Mouse (Mus musculus): ENCODE data around the gene Tmem160. TPM values are rescaled to one million over a fixed set of nuclear protein-coding genes. Genes with fewer than 3 reads are reported as not detected.

Gene Tmem160
- polyA plus RNA-seq, 1 experiment, result 414 TPM

DNA sequence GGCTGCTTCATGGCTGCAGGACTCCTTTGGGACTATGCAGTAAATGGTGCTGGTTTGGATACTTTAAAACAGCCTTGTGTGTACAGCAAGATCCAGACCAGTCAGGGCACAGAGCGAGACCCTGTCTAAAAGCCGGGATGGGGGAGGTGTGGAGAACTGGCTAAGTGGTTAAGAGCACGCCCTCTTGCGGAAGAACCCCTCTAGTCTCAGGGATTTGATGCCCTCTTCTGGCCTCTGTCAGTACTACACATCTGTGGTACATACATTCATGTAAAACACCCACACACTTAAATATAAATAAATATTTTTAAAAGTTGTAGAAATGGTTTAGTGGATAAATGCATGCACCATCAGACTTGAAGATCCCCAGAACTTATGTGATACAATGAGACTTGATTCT is 14.0 kb downstream of the Tmem160 start:
- TF ChIP-seq GATA1 (IDR thresholded peaks at IDR 0.05; ENCODE audit: low read length), result no peak

DNA sequence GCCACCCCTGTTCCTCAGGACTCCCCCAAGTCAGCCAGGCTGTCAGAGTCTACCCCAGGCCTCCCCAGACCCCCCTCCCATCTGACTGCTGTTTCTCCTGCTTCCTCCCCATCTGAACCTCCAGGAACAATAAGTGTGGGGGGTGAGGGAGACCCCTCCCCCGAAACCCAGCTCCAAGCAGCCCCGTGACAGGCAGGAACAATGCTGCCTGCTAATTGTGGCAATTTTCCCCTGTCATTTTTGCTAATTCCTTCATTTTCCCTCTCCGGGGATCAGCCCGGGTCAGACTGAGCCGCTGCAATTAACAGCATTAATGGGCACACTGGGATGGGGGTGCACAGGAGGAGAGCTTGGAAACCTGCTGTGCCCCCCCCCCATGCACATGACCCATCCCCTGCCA is 15.5 kb downstream of the Tmem160 start:
- no peak for TF ChIP-seq GATA1 (IDR thresholded peaks at IDR 0.05; ENCODE audit: low read length)

DNA sequence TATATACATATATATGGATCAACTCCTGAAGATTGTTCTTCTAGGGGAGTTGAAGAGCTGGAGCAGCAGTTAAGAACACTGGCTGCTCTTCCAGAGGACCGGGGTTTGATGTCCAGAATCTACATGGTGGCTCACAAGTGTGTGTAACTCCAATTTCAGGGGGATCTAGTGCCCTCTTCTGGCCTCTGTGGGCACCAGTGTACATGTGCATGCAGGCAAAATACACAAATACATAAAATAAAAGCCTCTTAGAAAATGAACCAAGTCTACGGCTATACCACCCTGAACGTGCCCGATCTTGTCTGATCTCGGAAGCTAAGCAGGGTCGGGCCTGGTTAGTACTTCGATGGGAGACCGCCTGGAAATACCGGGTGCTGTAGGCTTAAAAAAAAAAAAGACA is 19.0 kb downstream of the Tmem160 start:
- TF ChIP-seq GATA1 (IDR thresholded peaks at IDR 0.05; ENCODE audit: low read length), result no peak

DNA sequence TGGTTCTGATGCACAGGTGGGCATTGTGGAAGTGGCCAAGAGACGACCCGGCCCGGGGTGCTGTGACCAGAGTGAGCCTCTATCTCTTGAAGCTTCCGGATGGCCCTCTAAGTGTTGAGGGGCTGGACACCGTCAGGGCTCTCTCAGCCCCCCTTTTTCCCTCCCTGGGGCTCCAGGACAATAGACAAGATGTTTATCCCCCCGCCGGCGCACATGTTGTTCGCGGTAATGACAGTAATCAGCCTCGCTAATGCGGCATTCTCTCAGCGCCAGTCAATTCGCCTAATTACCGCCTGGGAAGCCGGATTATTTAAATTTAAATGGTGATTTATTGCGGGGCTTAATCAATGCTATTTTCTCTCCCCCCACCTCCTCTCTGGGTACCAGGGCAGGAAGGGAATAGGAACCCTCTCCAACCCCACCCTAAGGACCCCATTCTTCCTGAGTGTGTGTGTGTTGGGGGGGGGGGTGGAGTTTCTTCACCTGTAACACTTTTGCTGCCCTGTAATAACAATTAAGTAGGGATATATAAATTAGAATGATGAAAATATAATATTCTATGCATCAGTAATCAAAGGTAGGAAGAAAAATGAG is 19.6 kb downstream of the Tmem160 start:
- no peak for TF ChIP-seq GATA1 (IDR thresholded peaks at IDR 0.05; ENCODE audit: low read length)

DNA sequence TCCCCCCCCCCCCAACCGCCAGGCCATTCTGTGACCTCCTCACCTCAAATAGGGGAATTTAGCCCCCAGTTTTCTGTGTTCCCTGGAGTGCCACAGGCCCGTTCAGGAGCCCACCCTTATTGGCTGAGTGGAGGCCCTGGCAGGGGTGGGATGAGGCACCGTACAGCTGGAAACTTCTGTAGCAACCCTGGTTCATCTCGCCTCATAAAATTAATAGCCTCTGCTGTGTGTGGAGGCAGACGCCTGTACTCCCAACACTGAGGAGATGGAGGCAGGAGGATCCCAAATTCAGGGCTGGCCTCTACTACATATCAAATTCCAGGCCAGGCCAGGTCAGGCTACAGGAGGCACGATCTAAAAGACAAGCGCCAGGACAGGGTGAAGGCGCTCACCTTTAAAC is 21.3 kb downstream of the Tmem160 start:
- TF ChIP-seq GATA1 (IDR thresholded peaks at IDR 0.05; ENCODE audit: low read length), result no peak

DNA sequence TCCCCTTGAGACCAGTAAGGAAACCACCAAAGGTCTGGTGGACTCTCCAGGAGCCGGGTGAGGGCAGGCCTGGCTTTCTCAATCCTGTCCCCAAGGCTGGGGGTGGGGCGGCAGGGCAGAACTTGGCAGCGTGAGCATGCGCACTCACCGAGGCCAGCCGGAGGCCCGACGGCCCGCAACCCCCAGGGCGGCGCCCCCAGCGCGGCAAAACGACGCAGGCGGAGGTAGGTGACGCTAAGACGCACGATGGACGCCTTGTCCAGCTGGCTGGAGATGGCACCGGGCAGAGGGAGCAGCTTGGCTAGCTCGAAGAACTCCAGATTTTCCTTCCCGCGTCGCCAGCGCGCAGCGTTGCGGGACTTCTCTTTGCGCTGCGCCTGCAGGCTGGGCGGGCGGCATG is 21.9 kb downstream of the Tmem160 start:
- no peak for TF ChIP-seq GATA1 (IDR thresholded peaks at IDR 0.05; ENCODE audit: low read length)

DNA sequence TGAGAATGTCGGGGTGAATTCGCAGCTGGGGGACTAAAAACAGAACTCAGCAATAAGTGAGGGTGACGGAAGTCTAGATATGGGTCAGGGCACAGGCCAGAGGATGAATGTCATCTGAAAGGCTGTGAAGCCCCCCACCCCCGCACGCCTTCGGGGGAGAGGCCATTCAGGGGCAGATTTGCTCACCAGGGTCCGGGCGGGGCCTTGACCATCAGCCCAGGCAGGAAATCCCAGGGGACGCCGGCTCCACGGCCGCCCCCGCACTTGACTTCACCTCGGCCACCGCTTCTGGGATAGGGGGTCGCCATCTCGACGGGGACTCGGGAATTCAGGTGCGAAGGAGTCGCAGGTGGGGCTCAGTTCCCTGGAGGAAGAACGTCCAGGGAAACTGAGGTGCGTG is 22.7 kb downstream of the Tmem160 start:
- no peak for TF ChIP-seq GATA1 (IDR thresholded peaks at IDR 0.05; ENCODE audit: low read length)

DNA sequence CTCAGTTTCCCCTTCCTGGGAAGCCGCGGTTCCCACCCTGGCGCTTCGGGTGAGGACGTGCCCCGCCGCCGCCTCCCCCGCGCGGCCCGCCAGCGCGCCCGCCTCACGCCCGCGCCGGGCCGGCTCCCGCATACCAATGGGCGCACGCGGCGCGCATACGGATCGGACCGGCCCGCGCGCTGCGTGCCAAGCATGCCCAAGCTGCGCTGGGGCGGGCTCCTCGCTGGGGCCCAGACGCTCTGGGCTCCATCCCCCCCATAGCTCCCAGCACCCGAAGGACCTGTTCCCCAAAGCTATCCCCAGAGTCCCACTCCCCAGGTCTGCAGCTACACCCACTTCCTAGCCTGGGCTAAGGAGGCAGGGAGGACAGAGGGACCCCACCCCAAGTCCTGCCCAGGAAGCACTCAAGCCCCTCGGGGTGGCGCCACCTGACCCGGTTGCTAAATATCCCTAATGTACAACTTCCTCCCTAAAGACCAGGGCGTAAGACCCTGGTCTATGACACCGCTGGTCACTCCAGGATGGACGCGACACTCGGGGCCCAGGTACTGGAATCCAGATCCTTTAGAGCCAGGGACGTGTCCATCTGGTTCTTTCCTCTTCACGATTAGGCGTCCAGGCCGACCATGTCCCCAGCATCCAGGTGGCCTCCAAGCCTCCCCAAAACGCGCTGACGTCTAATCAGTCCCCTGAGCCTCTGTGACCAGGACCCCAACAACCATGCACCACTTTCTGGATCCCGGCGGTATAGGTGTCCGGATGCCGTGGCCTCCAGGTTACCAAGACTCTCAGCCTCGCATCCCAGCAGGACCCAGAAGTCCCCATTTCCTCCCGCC is 23.4 kb downstream of the Tmem160 start:
- no peak for TF ChIP-seq GATA1 (IDR thresholded peaks at IDR 0.05; ENCODE audit: low read length)

DNA sequence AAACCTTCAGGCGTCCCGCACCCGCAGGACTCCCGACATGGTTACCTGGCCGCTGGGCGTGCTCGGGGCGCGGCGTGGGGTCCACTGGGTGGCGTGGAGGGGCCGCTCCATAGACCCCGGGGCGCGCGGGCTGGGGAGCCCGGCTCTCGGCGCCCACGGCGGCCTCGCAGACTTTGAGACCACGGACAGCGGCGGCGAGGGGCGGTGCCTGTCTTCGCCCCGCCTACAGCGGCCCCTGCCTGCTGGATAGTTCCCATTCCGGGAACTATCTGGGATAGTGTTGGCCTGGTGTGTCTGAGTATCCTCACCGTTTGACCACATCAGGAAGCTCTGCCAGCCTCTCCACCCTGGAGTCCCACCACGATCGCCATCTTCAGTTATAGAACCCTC is 24.0 kb downstream of the Tmem160 start:
- no peak for TF ChIP-seq GATA1 (IDR thresholded peaks at IDR 0.05; ENCODE audit: low read length)

DNA sequence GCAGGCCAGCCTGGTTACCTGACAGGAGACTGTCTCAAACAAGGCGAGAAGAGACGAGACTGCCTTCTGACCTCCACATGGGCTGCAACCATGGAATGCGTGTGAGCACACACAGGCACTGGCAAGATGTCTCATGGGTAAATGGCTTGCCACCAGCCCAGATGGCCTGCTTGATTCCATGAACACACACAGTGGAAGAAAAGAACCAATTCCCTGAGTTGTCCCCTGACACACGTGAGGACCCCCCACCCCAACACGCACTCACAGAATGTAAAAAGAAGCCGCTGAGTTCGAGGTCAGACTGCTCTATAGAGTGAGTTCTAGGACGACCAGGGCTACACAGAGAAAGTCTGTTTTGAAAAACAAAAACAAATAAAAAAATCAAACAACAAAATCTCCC is 25.0 kb downstream of the Tmem160 start, which contains the start of gene Npas1:
Npas1 (minus strand) TSS at position 101 of the 400 bp plus-strand sequence.
- no peak for TF ChIP-seq GATA1 (IDR thresholded peaks at IDR 0.05; ENCODE audit: low read length)

DNA sequence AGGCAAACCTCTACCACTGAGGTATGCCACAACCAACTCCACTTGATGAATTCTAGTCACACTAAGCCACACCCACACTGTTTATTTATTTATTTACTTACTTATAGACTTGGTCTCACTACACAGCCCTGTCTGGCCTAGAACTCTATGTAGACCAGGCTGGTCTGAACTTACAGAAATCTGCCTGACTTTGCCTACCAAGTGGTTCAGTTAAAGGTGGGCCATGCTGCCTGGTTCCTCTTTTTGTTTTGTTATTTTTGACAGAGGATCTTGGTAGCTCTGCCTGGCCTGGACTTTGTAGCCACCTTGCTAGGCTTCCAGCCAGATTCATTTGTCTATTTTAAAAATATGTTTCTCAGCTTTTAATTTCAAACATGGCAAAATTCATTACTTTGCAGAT is 36.2 kb downstream of the Tmem160 start:
- no peak for TF ChIP-seq GATA1 (IDR thresholded peaks at IDR 0.05; ENCODE audit: low read length)

DNA sequence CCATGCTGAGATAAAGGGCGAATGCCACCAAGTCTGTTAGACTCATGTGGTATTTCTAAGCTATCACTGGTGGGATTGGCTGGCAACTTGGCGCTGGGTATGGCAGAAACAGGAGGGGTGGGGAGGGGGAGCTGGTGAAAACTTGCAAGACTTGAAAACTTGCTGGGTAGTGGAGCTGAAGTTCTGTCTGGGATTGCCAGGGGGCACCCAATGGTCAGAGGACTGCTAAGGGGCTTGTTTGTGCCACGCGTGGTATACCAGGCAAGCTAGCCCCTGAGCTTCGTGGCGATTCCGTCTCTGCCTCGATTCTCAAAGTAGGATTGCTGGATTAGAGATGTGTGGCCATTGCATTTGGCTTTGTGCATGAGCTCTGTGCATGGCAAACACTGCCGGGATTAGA is 37.4 kb downstream of the Tmem160 start:
- TF ChIP-seq GATA1 (IDR thresholded peaks at IDR 0.05; ENCODE audit: low read length), result no peak

DNA sequence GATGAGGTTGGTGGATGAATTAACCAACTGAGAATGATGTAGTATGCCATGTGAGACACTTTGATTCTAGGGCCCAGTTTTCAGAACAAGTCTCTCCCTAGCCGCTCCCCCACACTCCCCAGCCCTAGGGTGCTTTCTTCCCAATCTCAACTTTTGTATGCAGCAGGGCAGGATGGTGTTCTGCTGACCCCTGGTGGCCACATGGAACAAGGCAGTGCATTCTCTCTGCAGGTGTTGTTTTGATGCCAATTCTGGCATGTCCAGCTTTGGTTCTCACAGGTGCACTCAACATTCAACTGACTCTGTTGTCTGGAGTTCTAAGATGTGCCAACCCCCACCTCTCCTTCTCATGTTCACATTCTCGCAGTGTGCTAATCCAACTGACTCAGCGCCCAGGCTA is 39.2 kb downstream of the Tmem160 start:
- no peak for TF ChIP-seq GATA1 (IDR thresholded peaks at IDR 0.05; ENCODE audit: low read length)

DNA sequence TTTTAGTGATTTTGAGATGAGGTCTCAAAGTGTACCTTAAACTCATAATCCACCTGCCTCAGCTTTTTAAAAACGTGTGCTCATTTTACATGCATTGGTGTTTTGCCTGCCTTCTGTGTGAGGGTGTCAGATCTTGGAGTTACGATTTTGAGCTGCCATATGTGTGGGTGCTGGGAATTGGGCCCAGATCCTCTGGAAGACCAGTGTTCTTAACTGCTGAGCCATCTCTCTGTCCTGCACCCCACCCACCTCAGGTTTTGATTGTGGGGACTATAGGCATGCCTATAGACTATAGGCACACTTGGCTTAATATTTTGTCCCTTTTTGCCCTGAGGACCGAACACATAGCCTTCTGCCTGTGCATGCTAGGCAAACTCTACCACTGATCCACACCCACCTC is 39.6 kb downstream of the Tmem160 start:
- no peak for TF ChIP-seq GATA1 (IDR thresholded peaks at IDR 0.05; ENCODE audit: low read length)

DNA sequence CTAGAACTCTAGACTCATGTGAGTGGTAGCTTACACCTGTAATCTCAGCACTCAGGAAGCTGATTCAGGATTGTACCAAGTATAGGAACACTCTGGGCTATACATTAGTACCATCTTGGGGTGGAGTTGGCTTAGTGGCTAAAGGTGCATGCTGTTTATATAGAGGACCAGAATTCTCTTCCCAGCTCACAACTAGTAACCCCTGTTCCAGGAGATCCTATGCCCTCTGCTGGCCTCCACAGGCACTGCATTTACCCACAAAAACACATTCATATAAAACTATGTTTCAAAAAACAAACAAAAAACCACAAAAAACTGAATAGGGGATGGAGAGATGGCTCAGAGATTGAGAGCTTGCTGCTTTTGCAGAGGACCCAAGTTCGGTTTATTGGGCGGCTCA is 40.8 kb downstream of the Tmem160 start:
- no peak for TF ChIP-seq GATA1 (IDR thresholded peaks at IDR 0.05; ENCODE audit: low read length)

DNA sequence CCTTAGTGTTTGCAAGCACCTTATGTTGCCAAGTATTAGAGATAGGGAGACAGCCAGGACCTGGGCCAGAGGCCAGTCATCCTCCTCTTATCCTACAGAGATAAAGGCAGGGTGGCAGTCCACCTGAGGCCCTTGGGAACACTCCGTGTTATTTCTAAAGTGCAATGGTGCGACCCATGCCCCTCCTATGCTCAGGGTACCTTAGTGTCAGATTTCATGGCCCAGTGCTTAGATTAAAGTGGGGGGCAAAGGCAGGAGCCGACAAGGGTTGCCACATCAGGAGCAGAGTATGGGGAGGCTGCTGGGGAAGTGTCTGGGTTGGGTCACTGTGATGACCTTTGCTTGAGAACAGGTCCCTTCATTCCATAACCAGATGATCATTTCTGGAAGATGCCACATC is 43.7 kb downstream of the Tmem160 start:
- no peak for TF ChIP-seq GATA1 (IDR thresholded peaks at IDR 0.05; ENCODE audit: low read length)

DNA sequence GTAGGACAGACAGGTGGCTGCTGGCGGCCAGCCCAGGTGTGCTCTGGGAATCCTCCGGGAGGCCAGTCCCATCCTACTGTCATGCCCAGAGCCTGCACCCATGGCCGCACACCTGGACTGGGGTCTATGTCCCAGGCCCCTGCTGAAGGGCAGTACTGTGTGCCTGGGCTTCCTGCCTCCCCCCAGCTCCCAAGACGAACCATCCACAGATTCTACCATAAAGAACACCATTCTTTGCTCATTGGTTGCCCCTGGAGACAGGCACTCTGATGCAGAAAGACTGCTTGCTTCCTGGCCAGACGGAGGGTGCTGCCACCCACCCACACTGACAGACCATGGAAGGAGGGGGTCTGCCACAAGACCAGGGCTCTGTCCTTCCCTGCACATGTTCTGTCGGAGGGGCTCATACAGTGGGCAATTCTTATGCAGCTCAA is 47.1 kb downstream of the Tmem160 start:
- TF ChIP-seq GATA1 (IDR thresholded peaks at IDR 0.05; ENCODE audit: low read length), result no peak
